Mouse (Mus musculus) kidney, adult 8-10 months (tissue): ENCODE results near the gene Ankrd40.
A peak's percentile ranks its signal among the peaks of the same experiment; 100 is the strongest.

ENCODE experiments used
- DNase-seq, 2 experiments: peaks; one replicate each; pipeline ENCODE4 v3.0.0; 2022

The Ankrd40 gene

DNA sequence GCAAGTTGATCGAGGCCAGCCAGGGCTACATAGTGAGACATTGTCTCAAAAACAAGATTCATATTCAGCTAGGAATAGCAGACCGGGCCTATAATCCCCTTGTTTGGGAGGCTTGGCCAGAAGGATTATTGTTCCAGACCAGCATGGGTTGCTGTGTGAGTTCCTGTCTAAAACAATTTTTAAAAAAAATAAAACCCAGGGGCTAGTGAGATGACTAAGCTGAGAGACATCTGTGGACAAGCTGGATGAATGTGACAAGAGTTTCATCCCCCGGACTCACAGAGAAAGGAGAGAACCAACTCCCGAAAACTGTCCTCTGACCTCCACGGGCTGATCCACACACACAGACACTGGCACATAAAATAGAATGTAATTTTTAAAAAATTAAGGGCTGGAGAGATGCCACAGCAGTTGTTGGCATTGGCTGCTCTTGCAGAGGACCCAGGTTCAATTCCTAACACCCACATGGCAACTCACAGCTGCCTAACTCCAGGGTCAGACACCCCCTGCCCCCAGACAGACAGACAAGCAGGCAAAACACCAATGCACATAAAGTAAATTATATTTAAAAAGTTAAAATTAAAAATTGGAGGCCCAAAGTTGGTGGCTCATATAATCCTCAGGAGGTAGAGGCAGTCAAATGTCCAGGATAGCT lies 4.4 kb upstream of the Ankrd40 start:
- DNase-seq = no peak

DNA sequence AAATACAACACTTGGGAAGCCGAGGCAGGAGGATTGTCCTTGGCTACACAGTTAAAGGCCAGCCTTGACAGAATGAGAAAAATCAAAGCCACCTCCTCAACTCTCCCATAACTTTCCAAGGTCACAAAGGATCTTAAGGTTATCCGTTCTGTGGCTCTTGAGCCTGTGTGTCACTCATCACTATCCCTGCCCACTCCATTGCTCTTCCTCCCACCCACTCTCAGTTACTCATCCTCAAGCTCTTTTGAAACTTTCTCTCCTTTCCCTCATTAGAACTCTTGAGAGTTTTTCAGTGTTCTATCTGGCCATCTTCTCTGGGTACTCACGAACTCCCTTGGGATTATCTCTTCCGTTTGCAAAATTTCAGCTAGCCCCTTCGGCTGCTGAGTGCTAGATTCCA lies 3.2 kb upstream of the Ankrd40 start:
- DNase-seq = no peak

DNA sequence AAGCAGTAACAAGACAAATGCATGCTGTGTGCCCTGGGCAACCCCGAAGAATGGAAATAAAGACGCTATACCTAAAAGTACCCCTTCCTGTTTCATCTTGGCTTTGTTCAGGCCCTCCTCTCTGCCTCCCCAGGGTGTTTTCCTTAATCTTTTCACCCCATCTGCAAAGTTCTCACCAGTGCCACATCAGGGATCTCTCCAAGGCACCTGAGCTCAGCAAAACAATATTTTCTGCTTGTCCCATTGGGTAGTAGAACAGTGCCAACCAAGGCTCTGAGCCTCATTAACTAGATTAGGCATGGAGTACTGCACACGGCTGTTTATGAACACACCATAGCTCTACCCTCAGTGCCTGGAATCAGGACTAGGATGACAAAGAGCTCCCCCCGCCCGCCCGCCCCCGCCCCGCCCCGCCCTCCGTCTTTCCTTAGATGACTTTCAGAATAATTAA lies 815 bp upstream of the Ankrd40 start:
- peak; percentile 33 to 49 for DNase-seq

DNA sequence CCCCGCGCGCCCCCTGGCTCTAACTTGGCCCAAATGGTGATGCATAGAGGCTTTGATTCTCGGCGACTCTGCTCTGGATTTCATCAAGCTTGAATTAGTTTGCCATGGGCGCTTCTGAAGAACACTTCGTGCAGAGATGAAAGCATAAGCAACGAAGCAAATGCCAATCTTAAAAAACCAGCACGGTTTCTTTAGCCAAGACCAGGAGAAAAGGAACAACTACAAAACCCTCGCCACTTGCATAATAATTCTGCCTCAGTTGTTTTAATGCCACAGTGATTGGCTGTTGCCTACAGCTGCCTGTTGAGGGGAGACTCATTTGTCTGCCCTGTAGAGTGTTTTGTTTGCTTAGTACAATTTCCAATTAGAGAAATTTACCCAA lies 834 bp downstream of the Ankrd40 start:
- no peak for DNase-seq

DNA sequence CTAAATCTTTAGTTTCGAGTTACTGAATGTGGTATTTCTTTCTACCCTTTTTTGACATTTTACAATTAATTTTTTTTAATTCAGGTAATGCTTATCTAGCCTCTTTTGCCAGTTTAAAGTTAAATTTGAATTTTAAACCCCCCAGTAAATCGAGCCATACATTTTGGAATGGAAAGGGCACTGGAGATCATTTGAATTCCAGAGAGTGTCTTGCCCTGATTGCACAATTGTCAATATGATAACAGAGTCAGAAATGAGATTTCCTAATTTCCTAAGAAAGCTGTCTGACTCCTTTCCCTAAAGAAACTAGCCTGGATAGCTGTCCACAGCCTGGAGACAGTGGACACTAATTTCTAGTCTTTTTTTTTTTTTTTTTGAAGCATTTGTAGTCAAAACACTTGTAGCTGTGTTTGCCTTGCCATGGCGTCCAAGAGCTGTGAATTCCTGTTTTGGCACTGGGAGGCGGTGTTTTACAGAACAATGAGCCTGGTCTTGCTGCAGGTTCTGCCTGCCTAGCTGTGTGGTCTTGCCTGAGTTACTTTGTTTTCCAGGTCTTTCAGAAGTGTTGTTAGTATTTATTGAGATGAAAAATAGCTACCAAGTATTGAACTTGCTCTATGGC lies 1.6 kb downstream of the Ankrd40 start:
- peak; percentile 58 for DNase-seq

DNA sequence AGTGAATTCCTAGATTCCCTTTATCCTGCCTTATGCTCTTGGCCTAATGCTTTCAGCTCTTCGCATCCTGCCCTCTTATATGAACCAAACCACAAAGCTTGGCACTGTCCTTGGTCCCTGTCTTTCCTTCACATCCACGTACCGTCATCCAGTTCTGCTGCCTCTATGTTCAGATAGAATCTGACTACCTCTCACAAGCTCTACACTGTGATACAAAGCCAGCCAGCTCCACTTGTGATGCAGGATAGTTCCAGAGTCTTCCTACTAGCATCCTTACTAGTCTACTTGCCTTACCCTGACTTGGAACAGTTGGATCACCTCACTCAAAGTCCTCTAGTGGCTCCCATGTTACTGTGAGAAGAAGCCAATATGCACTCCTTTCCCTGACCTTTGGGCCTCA lies 2.4 kb downstream of the Ankrd40 start:
- no peak for DNase-seq

DNA sequence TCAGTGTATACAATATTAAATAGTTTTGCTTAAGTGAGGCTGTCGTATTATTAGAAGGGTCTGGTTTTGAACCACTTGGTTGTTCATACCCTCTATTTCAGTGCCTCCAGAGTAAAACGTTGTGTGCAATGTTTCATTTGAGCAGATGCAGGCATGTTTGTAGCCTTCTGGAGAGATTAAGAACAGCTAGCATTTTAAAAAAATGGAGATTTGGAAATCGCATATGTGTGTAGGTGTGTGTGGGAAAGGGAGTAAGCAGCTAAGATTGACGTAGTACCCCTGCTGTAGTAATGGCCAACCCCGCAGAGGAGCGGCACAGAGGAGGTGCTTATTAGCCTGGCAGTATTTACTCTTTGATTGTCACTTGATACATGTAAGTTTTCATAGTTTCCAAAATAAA lies 4.9 kb downstream of the Ankrd40 start:
- DNase-seq = no peak

DNA sequence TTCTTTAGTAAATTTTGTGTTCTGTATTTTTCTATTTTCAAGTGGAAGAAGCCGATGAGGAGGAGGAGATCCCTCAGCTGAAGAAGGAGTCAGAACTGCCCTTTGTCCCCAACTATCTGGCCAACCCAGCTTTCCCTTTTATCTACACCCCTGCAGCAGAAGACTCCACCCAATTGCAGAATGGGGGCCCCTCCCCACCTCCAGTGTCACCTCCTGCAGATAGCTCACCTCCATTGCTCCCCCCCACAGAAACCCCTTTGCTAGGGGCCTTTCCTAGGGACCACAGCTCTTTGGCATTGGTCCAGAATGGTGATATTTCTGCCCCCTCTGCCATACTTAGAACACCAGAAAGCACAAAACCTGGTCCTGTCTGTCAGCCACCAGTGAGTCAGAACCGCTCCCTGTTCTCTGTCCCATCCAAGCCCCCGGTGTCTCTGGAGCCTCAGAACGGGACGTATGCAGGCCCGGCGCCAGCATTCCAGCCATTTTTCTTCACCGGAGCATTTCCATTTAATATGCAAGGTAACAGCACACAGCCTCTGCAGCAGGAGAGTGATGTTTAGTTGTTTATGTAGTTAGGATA lies 6.7 kb downstream of the Ankrd40 start:
- no peak for DNase-seq

DNA sequence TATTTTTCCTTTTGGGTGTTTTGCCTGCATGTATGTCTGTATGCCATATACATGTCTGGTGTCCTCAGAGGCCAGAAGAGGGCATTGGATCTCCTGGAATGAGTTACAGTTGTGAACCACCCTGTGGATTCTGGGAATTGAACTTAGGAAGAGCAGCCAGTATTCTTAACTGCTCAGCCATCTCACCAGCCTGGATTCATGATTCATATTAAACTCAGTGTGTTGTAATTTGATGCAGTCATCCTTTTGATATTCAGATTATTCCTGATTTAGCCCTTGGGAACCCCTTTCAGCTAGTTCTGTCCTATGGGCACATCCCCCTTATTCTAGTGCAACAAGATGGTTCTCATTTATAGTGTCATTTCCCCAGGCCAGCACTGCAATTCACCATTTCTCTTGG lies 8.8 kb downstream of the Ankrd40 start:
- DNase-seq = no peak

DNA sequence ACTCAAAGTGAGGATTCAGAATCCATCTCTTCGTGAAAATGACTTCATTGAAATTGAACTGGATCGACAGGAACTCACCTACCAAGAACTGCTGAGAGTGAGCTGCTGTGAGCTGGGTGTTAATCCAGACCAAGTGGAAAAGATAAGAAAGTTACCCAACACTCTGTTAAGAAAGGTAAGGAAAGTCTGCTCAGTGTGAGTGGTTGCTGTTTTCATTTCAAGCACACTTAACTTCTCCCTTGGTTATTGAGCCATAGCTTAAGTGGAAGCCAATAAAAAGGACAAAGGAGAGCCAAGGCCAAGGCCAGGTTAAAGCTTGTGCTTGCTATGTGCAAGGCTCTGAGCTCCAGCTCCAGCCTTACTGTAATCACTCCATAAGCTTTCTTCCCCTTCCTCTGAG lies 10.5 kb downstream of the Ankrd40 start:
- DNase-seq = no peak

DNA sequence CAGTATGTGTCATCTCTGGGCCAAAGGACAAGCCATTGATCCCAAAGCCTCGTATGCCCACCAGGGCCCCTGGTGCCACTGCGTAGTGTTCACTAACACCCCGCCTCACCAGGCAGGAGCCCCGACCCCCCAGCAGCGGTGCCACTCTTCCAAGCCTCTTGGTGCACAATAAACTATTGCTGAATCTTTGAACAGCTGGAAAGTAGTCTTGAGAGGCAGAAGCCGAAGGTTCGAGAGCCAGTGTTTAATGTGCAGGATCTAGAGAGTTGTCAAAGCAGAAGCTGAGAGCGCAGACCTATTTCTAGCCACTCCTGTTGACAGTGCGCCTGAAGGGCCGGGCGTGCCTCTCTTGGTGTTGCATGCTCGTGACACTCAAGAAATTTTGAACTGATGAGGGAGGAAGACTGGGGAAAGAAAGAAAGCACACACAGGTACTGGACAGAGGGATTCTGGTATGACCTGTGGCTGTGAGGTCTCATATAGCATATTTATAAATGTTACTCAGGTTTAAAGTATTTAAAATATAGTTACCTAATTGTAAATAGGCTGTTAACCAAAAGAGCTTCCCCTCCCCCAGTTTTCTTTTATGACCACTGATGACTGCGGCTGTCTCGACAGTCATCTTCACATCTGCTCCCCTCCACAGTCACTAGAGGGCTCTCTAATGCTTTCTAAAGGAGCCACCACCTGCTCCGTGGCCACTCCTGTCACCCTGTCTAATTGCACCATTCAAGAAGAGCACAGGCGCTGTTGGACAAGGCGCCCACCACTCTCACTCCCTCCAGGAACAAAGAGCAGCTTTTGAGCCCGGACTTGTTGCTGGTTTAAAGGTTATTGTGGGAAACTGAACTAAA lies 12.2 kb downstream of the Ankrd40 start:
- peak; percentile 48 to 49 for DNase-seq

DNA sequence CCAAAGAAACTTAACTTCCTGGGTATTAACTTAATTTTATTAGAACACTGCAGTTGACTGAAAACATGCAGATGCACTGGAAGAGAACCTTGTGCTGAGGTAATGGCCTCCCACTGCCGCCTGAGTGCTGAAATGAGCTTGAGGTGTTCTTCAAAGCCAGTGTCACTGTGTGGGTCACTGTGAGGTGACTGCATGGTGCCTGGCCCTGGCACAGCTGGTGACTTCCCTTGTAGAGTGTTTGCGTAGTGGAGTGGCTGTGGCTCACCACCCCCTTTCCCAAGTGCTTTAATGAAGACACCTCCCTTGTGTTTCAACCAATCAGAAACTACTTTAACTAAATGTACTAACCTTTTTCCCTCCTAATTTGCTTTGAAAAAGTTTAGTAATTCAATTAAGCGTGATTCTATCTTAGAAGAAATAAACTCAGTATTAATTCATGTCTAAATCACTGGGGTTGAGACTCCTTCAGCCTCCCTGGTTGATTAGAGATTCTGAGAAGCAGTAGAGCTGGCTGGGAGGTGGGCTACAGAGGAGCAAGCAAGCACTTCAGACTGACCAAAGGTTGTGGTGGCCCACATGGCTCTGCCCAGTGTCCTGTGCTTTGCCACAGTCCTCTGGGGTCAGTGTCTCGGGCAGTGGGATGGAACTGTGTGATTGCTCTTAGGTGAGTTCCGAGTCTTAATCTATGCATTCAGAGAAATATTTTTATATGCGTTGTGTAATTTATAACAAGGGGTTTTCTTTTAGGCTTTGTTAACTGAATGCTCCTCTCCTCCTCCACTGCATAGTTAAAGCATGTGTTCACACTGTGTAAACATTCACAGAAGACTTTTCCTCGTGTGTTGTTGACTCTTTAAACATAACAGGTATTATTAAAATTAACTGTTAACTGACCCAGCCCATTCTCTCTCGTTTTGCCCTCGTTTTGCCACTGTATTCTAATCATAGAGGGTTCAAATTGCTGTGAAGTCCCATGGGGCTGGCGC lies 13.4 kb downstream of the Ankrd40 start:
- DNase-seq = no peak

DNA sequence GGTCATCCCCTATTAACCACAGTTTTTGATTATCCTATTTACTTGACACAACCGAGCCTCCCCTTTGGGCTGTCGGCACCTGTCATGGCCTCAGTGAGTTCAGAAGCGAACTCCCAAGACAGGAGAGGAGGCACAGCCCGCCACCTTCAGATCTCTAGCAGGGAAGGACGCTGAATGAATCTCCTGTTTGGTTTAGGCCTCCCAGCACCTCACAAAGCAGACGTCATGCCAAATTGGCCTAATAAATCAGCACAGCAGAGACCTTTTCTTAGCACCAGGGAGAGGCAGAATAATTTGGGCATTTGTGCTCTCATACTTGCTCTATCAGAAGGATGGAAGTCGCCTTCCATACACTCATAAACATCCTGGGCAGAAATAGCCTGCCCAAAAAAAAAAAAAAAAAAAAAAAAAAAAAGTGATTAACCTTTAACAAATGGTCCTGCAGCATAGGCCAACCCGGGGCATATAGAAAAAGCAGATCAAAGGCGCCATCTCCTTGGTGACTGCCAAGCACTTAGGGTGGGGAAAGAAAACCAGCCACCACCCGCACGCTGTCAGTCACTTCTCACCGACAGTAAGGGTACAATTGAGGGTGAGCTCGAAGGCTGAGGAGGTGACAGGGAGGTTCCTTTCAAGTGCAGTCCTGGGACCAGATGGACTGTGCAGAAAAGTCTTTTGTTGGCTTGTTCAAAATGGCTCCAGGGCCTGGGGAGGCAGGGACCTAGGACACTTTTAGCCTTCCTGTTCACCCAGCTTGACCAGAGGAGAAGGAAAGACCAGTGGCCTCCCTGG lies 14.5 kb downstream of the Ankrd40 start:
- no peak for DNase-seq

DNA sequence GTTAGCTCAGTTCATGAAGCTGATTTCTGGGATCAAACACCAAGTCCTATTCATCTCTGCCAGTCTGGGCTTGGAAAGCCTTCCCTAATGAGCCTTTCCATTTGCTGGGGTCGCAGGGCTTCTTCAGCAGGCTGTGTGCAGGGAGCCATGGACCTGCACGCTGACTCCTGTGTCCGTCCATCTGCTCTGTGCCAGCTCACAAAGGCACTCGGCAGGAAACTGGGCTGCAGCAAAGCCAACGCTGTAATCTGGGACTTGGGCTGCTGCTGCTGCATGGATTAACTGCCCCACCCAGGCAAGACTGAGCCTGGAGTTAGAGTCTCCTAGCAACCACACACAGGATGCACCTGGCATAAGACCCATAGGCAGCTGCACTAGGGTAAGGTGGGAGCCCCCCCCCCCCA lies 16.2 kb downstream of the Ankrd40 start:
- no peak for DNase-seq

DNA sequence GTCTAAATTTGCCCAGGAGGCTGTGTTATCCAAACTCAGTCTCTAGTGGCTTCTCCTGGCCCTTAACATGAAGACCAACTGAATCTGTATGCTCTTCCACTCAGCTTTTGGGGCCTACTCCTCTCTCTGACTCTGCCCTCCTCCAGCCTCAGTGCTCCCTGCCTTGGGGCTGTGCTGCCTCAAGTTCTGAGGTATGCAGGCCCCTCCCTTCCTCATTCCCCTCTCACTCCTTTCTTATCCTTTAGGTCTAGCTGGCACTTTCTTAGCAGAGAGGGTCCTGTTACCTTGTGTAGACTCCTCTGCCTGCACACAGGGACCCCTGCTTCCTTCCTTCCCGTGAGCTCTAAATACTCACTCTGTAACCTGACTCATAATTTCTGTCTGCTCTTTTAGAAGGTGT lies 16.7 kb downstream of the Ankrd40 start:
- DNase-seq = no peak

DNA sequence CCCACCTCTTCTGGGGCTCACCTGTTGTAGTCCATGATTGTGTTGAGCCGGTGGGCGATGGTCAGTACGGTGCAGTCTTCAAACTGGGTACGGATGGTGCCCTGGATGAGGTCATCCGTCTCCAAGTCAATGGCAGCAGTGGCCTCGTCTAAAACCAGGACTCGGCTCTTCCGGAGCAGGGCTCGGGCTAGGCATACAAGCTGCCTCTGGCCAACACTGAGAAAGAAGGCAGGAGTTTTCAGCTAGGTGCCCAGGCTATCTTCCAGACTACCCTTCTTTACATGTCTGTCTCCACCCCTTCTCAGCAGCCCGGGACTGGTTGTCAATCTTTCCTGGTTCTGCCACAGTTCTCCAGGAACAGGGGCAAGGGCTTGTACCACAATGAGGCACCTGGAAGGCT lies 18.1 kb downstream of the Ankrd40 start:
- DNase-seq = no peak

DNA sequence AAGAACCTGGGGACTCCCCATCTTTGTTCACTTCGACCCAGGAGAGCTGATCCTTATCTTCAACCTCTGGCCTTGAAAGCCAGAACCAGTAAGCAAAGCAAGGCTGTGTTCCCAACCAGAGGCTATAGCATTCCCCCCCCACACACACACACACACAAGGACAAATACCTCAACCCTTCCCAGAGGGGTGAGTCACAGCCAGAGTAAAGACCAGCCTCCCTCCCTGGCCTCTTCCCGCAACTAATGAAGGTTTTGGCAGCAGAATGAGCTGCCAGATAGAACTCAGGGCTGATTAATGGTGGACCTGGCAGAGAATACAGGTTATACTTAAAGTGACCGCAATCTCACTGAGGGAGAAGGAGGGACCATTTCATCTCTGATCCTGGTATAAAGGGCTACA lies 18.8 kb downstream of the Ankrd40 start:
- no peak for DNase-seq

DNA sequence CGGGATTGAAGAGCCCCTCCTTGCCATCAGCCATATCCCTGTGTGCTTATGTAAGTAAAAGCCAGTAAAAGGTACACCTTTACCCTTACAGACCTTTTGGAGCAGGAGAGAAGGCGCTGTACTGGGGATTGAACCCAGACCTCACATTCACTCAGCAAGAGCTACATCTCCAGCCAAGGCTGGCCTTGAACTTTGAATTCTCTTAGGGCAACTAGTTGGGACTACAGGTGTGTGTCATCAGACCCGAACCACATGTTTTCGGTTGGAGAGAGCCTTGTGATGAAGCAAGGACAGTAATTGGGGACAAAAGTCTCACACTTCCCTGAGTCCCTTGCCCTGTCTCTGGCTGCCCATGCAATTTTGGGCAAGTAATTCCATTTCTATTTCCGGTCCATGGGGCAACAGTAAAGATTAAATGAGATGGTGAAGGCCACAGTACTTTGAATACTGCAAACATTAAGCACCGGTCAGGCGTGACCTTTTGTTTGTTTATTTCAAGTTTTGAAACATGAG lies 19.3 kb downstream of the Ankrd40 start:
- DNase-seq = no peak

DNA sequence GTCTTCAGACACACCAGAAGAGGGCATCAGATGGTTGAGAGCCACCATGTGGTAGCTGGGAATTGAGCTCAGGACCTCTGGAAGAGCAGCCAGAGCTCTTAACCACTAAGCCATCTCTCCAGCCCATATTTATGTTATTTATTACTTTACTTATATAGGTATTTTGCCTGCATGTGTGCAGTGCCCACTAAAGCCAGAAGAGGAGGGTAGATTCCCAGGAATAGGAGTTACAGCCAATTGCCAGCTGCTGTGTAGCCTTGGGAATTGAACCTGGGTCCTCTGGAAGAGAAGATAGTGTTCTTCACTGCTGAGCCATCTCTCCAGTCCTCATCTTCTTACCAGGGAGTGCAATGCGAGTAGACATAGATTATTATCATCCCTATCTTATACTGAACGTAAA lies 22.0 kb downstream of the Ankrd40 start:
- no peak for DNase-seq

DNA sequence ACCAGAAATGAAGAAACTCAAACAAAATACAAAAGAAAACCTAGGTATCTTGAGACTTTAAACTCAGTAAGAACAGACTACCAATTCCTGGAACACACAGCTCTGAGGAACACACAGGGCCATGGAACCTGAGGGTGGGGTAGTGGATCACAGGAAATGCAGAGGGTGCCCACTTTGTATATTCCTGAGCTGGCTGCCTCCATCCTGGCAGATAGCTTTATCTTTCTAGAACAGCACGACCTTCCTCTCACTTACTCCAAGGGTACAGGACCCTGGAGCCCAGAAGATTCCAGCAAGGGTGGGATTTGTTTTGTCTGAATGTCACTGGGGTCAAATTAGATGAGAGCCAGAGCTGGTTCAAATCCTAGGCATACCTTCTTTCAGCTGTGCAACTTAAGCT lies 22.5 kb downstream of the Ankrd40 start:
- DNase-seq = no peak

DNA sequence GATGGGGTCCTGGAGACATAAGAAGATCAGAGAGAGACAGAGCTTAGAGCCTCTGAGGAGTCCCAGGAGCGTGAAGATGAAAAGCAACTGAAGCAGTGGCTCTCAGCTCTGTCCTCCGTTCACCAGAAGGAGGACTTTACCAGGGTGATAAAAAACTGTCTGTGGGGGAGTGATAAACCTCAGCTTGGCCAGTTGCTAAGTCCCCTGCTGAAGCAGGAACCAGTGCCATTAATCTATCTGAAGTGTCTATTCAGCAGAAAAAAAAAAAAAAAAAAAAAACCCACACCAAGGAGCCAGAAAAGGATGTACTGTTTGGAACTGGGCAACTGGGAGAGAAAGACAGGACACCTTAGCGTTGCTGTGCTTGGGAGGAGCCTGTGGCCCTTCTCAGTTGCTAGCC lies 23.3 kb downstream of the Ankrd40 start:
- no peak for DNase-seq
